Mouse (Mus musculus): Measurements from ENCODE around the gene Hira. TPM values are rescaled to one million over a fixed set of nuclear protein-coding genes. Genes with fewer than 3 reads are reported as not detected.

Gene Hira
- polyA plus RNA-seq, 1 experiment from 2014 or later: 9.2 TPM

- no peaks in the 10 kb centered on the region for H3K36me3 ChIP-seq (ENCODE audit: control insufficient read depth, insufficient read depth, low read length)
These were observed 137.8 kb downstream of the Hira start for GRCm38 (mm10) chr16:19014650-19015049.

More at GRCm38 (mm10) chr16:19014650-19015049, 137.8 kb downstream of the Hira start:
- Histone ChIP-seq H3K9ac (ENCODE audit: low read depth, low read length) (no peak overlapping the region), H3K27ac (ENCODE audit: low read depth, low read length) (no peak overlapping the region), H3K4me2 (no peak overlapping the region), H3K27me3 (ENCODE audit: control insufficient read depth, insufficient read depth, low read length) (no peaks in the 10 kb centered on the region), H3K4me1 (ENCODE audit: control insufficient read depth, insufficient read depth, low read length) (no peaks in the 10 kb centered on the region), H3K4me3 (ENCODE audit: low read depth, low read length) (no peak overlapping the region), H3K9me3 (replicated peaks; ENCODE audit: control insufficient read depth, low read length) (no peaks in the 10 kb centered on the region)
- ATAC-seq (replicated peaks; ENCODE audit: insufficient number of reproducible peaks, low FRiP score, low TSS enrichment): no peak

Other genes starting within 250 kb of the Hira start
- 6.2 and 8.3 TPM in 2 replicates for gene Sept5, start 247.1 kb upstream of the Hira start, polyA plus RNA-seq (2014; fragmentation: Nextera tagmentation; extraction: Ambion mirVana)
- gene Cldn5, start 100.2 kb upstream of the Hira start, polyA plus RNA-seq (2014; fragmentation: Nextera tagmentation; extraction: Ambion mirVana): 4.4 and 6.6 TPM in 2 replicates
- gene Ufd1, start 65.3 kb upstream of the Hira start, polyA plus RNA-seq (2014; fragmentation: Nextera tagmentation; extraction: Ambion mirVana): 63.6 and 70.5 TPM in 2 replicates
- 39.7 and 41.5 TPM in 2 replicates for gene Cdc45, start 65.0 kb upstream of the Hira start, polyA plus RNA-seq (2014; fragmentation: Nextera tagmentation; extraction: Ambion mirVana)
- gene 2510002D24Rik, start 40.5 kb upstream of the Hira start, polyA plus RNA-seq (2014; fragmentation: Nextera tagmentation; extraction: Ambion mirVana): 32.3 and 35.6 TPM in 2 replicates
- gene Gm28539, start 40.5 kb upstream of the Hira start, polyA plus RNA-seq (2014; fragmentation: Nextera tagmentation; extraction: Ambion mirVana): not detected in 2 replicates
- gene Mrpl40, start 175 bp upstream of the Hira start, polyA plus RNA-seq (2014; fragmentation: Nextera tagmentation; extraction: Ambion mirVana): 93.8 and 105 TPM in 2 replicates